Mouse (Mus musculus) frontal cortex, postnatal 36 days (tissue): ENCODE results near the gene Nkd1.

Experiments
- DNase-seq, 2 experiments: peaks; one replicate each; pipeline ENCODE4 v3.0.0; 2022; ENCODE audit warnings: low spot score in 2 of 2

The Nkd1 gene

GRCm38 (mm10) chr8:88619513-88619912 is 98.4 kb downstream of the Nkd1 start:
- no peak for DNase-seq

- DNase-seq: no peak
Observed at GRCm38 (mm10) chr8:88620931-88621330, 99.8 kb downstream of the Nkd1 start.

- DNase-seq: peak; percentile 80 to 86
Observed at GRCm38 (mm10) chr8:88621408-88621807, 100.3 kb downstream of the Nkd1 start.

- DNase-seq: no peak
Observed at GRCm38 (mm10) chr8:88623351-88623750, 102.2 kb downstream of the Nkd1 start.

- no peak for DNase-seq
Observed at GRCm38 (mm10) chr8:88624276-88624675, 103.1 kb downstream of the Nkd1 start.

GRCm38 (mm10) chr8:88626433-88626832 is 105.3 kb downstream of the Nkd1 start:
- no peak for DNase-seq

- DNase-seq: no peak
Observed at GRCm38 (mm10) chr8:88626940-88627264, 105.7 kb downstream of the Nkd1 start.

GRCm38 (mm10) chr8:88627265-88627991 is 106.3 kb downstream of the Nkd1 start:
- DNase-seq: peak; percentile 69 to 85

- peak; percentile 17 to 49 for DNase-seq
Observed at GRCm38 (mm10) chr8:88628001-88628774, 107.0 kb downstream of the Nkd1 start.

- DNase-seq: no peak
Observed at GRCm38 (mm10) chr8:88630225-88630624, 109.1 kb downstream of the Nkd1 start.

GRCm38 (mm10) chr8:88631081-88631480 is 109.9 kb downstream of the Nkd1 start:
- peak in 1 of 2 experiments; percentile 56 for DNase-seq

- no peak for DNase-seq
Observed at GRCm38 (mm10) chr8:88633343-88633765, 112.2 kb downstream of the Nkd1 start.

GRCm38 (mm10) chr8:88635474-88636397 is 114.6 kb downstream of the Nkd1 start, which contains the start of gene Snx20:
Gene Snx20 (minus strand): TSS chr8:88636128.
- no peak for DNase-seq

GRCm38 (mm10) chr8:88637092-88638000 is 116.2 kb downstream of the Nkd1 start:
- DNase-seq: no peak

GRCm38 (mm10) chr8:88638908-88639307 is 117.8 kb downstream of the Nkd1 start:
- no peak for DNase-seq

- no peak for DNase-seq
Observed at GRCm38 (mm10) chr8:88642734-88643564, 121.8 kb downstream of the Nkd1 start.
